Mouse (Mus musculus): ENCODE data around the gene Faim2. TPM values are rescaled to one million over a fixed set of nuclear protein-coding genes. Genes with fewer than 3 reads are reported as not detected.

Faim2 gene
- polyA plus RNA-seq, 1 experiment, result 0.97 TPM

DNA sequence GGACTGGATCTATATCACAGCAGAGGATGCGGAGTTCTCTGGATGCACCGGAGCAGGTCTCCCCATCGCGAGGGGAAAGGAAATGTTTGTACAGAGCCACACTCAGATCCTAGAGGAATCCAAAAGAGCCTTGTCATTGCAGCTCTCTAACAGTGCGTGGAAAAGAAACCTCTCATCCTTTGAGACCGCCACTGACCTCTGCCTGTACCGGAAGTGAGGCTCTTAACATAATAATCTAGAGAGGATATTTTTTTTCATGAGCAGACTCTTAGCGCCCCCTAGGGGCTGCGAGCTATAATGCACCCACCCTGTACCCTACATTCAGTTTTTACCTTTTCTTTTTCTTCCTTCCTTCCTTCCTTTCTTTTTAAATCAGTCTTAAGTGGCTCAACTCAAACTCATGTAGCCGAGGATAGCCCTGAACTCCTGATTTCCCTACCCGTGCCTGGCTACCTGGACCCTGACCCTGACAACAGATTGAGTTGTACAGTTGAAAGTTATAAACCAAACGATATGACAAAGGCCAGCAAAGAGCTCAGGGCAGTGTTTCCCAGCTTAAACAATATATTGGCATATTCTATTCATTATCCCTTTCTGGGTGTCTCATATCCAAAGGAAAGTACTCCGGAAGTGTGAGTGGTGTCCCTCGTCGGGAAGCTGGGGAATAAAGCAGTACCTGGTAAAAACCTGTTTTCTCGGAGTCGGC, 56.8 kb downstream of the Faim2 start:
- WGBS, result 58% methylated on average over 17 of the region's 17 CpGs

DNA sequence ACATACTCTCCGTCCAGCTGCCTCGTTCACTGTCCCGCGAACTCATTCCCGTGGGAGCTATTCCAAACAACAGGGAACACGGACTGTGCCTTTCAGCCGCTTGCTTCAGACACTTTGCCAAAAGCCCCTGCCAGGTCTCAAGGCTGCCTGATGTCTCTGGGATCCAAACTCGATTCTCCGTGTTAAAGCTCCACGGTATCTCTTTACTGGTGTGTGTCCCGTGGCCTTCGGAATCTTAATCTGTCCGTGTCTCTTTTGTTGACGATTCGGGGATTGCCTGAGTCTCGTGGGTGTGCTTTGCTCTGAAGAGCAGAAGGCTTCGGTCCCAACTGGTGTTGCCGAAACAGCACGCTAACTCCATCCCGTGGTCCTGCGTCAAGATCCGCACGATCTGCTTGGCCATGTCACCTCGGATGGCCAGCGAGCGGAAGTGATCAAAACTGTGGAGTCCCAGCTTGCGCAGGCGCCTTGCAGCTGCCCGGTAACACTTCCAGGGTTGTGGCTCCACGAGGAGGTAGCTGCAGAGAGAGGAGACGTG, 57.7 kb downstream of the Faim2 start:
- 88% methylated on average over 31 of the region's 31 CpGs for WGBS
- DNase-seq (ENCODE audit: low read depth, low spot score), result no peak

More for the DNA sequence above, 56.8 kb downstream of the Faim2 start:
- DNase-seq (ENCODE audit: low read depth, low spot score), result no peak

DNA sequence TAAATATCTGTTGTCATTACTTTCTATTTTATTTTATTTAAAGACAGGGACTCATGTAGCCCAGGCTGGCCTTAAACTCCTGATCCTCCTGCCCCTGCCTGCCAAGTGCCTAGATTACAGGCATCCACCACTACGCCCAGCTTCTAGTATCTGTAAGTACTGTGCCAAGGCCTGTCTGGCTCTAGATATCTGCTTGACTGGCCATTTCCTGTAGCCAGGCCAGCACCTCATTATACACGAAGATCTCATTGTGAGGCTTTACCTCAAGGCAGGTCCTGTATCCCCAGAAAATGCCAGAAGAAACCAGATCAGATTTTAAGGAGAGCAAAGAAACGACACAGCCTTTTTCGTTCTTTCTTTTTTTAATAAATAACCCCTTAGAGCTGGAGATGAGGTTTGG, 58.2 kb downstream of the Faim2 start:
- WGBS, result 90% methylated on average over 4 of the region's 4 CpGs
- no peak for DNase-seq (ENCODE audit: low read depth, low spot score)

DNA sequence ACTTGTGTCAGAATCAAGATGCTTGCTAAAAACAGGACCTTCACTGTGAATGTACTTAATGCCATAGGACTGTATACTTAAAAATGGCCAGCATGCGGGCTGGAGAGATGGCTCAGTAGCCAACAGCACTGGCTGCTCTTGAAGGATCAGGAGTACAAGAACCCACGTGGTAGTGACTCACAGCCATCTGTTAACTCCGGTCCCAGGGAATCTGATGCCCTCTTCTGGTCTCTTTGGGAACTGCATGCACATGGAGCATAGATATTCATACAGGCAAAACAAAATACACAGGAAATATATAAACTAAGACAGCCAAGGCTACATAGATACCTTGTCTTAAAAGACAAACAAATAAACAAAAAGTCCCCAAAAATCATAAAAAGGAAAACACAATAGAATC, 58.9 kb downstream of the Faim2 start:
- WGBS, result 26% methylated on average over 3 of the region's 3 CpGs
- DNase-seq (ENCODE audit: low read depth, low spot score), result no peak

DNA sequence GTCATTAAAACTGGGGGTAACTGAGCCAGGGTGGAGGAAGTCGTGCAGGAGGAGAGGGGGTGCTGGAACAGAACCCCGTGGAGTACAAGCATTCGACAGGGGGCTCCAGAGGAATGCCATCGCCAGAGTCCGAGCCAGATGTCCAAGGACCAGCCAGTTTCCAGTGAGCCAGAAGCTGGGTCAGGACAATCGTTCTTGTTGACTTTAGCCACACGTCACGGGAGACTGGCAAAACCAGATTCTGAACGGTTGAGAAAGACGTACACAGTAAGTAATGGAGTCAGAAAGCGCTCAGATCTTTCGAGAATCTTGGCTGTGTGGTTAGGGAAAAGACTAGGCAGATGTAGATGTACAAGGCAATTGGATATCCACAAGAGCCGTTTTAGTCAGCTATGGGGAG, 64.8 kb downstream of the Faim2 start:
- no peak for DNase-seq (ENCODE audit: low read depth, low spot score)
- WGBS, result 19% methylated on average over 13 of the region's 13 CpGs

DNA sequence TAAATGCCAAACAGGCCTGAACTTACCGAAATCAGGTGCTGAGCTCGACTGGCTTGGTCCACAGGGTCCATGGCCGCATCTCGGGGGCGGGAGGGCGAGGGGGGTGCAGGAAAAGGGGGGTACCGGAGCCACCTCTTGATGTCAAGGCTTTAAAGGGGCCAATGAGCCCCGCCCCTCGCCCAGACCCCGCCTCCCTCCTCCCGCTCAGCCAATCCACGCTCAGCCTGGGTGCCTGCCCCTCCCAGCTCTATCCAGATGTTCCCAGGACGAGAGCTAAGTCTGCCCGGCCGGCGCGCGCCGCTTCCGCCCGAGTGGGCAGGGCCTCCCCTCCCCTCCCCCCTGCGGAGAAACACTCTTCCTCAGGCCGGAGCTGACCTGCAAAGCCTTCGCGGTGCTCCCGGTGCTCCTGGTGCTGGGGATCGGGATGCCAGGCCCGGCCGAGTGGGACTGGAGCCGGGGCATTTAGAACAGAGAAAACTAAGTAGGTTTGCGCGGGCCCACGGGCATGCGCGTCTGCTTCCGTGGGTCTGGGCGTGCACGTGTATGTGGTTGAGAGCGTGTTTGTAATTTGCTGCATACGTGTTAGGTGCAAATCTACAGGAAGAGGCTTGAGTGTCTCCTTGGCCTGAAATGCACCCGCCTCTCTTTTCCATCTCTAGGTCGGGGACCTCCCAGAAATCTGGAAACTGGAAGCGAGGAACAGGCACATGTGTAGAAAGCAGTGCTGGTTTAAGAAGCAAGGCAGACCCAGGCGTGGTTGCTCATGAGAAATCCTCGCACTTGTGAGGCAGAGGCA, 70.2 kb downstream of the Faim2 start, which contains the start of gene Nckap5l:
TSS of gene Nckap5l (minus strand) at position 143 of the 796 bp plus-strand sequence.
- under 1% methylated on average over 42 of the region's 45 CpGs for WGBS

DNA sequence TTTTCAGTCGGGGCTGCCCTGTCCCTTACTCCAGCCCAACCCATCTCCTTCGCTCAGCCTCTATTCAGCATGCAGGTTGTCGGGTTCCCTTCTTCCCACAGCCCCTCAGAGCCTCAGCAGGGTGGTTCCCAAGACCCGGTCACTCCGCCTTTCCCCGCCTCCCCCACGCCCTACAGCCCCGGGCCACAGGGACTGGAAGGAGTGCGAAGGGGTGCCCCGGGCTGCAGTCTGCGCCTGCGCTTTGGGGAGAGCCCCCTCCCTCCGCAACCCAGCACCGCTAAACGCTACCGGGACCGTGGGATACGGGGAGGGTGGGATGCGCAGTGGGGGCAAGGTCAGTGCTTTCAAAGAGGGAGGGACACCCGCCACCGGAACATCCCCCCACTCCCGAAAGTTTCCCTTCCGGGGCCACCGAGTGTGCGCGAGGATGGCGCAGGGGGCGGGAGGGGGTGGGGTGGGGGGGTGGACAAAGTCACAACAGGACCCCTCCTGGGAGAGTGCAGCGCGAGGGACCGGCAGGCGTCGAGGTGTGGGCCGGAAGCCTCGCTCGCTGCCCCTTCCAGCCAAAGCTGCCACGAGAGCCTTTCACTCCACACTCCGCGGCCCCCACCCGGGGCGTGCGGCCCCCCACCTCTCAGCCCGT, 70.9 kb downstream of the Faim2 start:
- WGBS, result 4% methylated on average over 43 of the region's 43 CpGs
- no peak for DNase-seq (ENCODE audit: low read depth, low spot score)

More for the DNA sequence above, 70.2 kb downstream of the Faim2 start, which contains the start of gene Nckap5l:
- DNase-seq (ENCODE audit: low read depth, low spot score), result peak; percentile 61

DNA sequence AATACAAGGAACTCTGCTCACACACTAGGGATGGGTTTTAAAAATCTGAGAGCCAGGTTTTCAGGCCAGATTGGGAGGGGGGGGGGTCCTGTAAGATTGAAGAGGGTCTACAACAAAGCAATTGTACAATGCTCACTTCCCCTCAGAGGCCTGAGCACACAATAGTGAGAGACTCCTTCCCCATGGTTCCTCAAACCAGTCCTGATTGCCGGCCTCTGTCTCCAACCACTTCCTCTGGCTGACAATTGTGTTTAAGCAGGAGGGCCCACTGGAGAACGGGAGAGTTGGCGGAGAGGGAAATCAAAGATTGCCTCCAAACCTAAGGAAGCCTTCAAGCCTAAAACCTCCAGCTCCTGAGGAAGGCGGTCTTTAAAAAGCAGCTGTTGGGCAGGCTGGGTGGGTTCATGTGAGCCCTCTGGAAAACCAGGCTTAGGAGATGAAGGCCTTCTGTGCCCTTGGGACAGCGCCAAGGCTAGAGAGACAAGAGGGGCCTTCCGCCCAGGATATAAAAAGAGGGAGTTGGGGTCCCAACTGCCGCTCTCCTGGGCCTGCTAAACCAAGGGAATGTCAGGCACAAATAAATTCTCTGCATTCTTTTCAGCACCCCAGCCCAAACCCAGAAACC, 71.5 kb downstream of the Faim2 start:
- no peak for DNase-seq (ENCODE audit: low read depth, low spot score)
- WGBS, result 48% methylated on average over 7 of the region's 7 CpGs

DNA sequence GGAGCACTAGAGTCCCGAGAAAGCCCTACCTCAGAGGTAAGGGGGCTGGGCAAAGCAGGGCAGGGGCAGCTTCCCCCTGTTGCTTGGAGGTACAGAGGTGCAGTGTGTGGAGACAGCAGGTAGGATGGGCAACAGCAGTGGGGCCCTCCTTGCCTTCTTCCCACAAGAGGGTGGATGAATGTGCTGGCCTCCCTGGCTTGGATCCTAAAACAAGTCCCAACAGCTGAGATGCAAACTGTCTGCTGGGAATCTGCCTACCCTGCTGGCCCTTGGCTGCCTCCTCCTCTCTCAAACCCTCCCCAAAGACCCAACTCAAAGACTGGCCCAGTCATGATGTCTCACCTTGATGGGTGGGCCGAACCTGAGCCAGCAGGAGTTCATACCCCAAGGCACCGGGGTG, 72.5 kb downstream of the Faim2 start:
- WGBS, result 83% methylated on average over 3 of the region's 3 CpGs

DNA sequence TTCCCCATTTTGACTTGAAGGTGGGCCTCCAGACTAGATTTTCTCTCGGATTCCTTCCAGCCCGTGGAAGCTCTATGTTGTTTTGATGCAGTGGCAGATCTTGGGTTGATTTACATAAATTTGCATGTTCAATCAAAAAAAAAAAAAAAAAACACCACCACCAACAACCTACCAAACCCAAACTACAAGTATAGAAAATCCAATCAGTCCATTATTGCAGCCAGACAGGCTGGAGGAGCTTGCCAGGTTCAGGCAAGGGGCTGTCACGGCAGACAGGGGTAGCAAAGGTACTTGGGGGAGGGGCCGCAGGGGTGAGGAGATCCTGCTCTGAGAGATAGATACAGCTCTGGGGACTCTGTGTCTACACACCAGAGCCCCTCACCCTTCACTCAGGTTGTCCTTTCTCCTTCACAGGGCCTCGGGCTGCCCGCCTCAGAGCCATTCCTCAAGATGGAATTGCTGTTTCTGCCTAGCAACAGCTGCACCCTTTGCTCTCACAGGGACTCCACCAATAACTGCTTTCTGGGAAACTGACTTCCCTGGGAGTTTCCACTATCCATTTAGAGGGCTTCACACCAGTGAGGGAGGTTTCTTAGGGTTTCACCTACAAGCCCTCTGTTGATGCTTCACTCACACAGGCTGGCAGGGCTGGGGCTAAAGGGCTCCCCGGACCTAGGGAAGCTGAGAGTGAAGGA, 73.2 kb downstream of the Faim2 start:
- no peak for DNase-seq (ENCODE audit: low read depth, low spot score)
- WGBS, result 80% methylated on average over 7 of the region's 7 CpGs

More for the DNA sequence above, 72.5 kb downstream of the Faim2 start:
- DNase-seq (ENCODE audit: low read depth, low spot score), result no peak

DNA sequence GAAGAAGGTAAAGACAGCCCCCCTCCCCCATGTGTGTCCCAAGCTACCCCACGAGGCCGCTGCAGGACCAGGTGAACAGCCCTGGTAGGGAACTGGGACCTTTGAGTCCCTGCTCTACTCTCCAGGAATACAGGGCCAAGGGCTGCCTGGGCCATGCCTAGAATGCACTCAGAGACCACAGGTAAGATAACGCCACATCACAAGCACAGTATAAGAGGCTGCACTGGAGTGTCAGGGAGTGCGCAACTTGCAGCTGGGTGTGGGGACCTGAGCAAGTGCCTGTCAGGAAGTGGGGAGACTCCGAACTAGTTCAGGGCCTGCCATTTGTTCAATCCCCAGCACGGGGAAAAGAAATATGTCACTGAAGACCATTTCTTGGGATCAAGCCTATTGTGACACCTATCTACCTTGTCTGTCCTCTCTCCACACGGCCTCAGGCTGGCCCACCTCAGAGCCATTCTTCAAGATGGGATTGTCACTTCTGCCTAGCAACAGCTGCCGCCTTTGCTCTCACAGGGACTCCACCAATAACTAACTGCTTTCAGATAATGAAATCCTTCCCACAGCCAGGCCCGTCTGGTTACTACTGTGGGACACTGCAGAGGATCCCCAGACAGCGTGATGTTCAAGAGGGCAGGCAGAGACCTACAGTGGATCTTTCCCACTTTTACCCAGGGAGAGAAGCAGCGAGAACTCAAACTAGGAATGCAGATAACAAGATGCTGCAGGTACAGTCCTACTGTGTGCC, 74.6 kb downstream of the Faim2 start:
- no peak for DNase-seq (ENCODE audit: low read depth, low spot score)
- 80% methylated on average over 11 of the region's 11 CpGs for WGBS

DNA sequence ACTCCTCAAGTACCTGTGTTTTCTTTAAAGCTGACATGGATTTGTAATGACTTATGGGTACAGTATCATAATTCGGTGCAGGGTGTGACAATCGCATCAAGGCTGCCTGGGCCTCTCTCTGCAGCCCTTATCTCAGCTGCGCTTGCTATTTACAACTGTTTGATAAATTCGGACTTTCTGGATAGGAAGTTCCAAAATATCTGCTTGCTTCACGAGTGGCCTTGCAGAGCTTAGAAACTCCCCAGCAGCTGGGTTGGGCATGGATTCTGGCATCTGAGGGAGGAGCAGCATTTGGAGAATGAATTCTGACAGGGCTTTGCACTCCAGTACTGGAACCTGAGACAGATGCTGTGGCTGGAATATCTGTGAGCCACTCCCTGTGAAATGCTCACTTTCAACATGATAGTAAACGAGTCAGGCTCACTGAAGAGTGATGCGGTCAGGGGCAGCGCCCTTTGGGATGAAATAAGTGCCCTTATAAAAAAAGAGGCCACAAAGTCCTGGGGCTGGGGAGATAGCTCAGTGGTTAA, 78.1 kb downstream of the Faim2 start:
- WGBS, result 41% methylated on average over 8 of the region's 8 CpGs

DNA sequence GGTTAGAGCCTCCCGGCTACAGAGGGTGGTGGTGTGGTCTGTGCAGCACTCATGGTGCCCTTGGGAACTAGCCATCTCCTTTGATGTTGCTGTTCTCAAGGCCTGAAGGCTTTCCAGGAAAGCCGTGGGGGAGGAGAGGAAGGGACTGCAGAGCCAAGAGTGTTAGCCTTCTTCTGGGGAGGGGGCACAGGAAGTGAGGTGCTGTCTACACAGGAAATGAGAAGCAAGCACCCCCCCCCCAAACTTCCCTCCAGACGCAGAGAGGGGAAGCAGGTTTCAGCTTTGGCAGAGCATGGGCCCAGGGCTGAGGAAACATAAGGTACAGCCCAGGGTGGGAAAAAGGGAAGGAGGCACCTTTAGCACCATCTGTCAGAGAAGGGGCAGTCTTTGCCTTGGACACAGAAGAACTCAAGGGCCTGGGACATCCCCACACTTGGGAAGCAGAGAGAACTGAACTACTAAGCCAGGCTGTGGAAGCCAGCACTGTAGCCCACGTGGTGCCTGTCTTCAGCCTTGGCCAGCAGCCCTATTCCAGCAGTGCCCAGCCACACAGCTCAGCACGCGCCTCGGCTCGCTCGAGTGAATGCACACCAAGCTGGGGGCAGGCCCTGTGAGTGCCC, 78.7 kb downstream of the Faim2 start:
- 64% methylated on average over 9 of the region's 9 CpGs for WGBS
- no peak for DNase-seq (ENCODE audit: low read depth, low spot score)

More for the DNA sequence above, 78.1 kb downstream of the Faim2 start:
- DNase-seq (ENCODE audit: low read depth, low spot score), result no peak

Other genes starting within 250 kb of the Faim2 start
- 19.0 and 20.6 TPM in 2 replicates for gene Prpf40b, start 233.1 kb downstream of the Faim2 start, polyA plus RNA-seq (2012; rRNA removed)
- gene Fam186b, start 232.3 kb downstream of the Faim2 start, polyA plus RNA-seq (2012; rRNA removed), result not detected in 2 replicates
- 6.9 and 8.5 TPM in 2 replicates for gene Fmnl3, start 157.7 kb downstream of the Faim2 start, polyA plus RNA-seq (2012; rRNA removed)
- 1,095 and 1,343 TPM in 2 replicates for gene Tmbim6, start 135.3 kb downstream of the Faim2 start, polyA plus RNA-seq (2012; rRNA removed)
- gene Nckap5l, start 70.4 kb downstream of the Faim2 start, polyA plus RNA-seq (2012; rRNA removed), result 1.3 and 1.6 TPM in 2 replicates
- 6.7 and 7.0 TPM in 2 replicates for gene Bcdin3d, start 53.4 kb downstream of the Faim2 start, polyA plus RNA-seq (2012; rRNA removed)
- not detected in 2 replicates for gene Aqp2, start 50.9 kb upstream of the Faim2 start, polyA plus RNA-seq (2012; rRNA removed)
- gene Aqp5, start 62.6 kb upstream of the Faim2 start, polyA plus RNA-seq (2012; rRNA removed), result 0.05 TPM in 2 replicates
- not detected in 2 replicates for gene Aqp6, start 73.2 kb upstream of the Faim2 start, polyA plus RNA-seq (2012; rRNA removed)
- gene Racgap1, start 123.5 kb upstream of the Faim2 start, polyA plus RNA-seq (2012; rRNA removed), result 35.9 and 36.0 TPM in 2 replicates
- 0.61 and 0.74 TPM in 2 replicates for gene Asic1, start 142.2 kb upstream of the Faim2 start, polyA plus RNA-seq (2012; rRNA removed)
- 22.3 and 23.9 TPM in 2 replicates for gene Smarcd1, start 174.0 kb upstream of the Faim2 start, polyA plus RNA-seq (2012; rRNA removed)
- gene Gm17349, start 177.3 kb upstream of the Faim2 start, polyA plus RNA-seq (2012; rRNA removed), result not detected in 2 replicates
- gene Gpd1, start 189.3 kb upstream of the Faim2 start, polyA plus RNA-seq (2012; rRNA removed), result 116 and 180 TPM in 2 replicates
- 246 and 278 TPM in 2 replicates for gene Cox14, start 197.5 kb upstream of the Faim2 start, polyA plus RNA-seq (2012; rRNA removed)
- 13.9 and 15.6 TPM in 2 replicates for gene Cers5, start 244.7 kb upstream of the Faim2 start, polyA plus RNA-seq (2012; rRNA removed)